8 mouse cellular contexts compared by ENCODE assay signal in genomic region chr6:143165404-143166257, GRCm38 (mm10). TPM values are rescaled to one million over a fixed set of nuclear protein-coding genes. Genes with fewer than 3 reads are reported as not detected.
DNase-seq lines count a peak whose midpoint lies in the region; ATAC-seq and TF ChIP-seq lines count a peak whose summit lies in the region.

No protein-coding gene starts in this region.

- H3K4me1 ChIP-seq in embryonic facial prominence, embryonic 12.5 days, result peaks cover 18% of the 10 kb centered on the region
- peaks cover 21% of the 10 kb centered on the region for H3K4me1 ChIP-seq in hindbrain, embryonic 16.5 days (ENCODE audit: control insufficient read depth, insufficient read depth, low read depth, low read length)
- peaks cover 24% of the 10 kb centered on the region for H3K4me1 ChIP-seq in midbrain, embryonic 16.5 days (ENCODE audit: control insufficient read depth, insufficient read depth, low read length)

- no peak for DNase-seq in left cerebral cortex, adult 2 months (ENCODE audit: extremely low spot score in 1 of 2, low spot score in 2 of 2)
- no peak for DNase-seq in left cerebral cortex, postnatal 25 days (ENCODE audit: low spot score in 2 of 2)
- no peak for DNase-seq in left cerebral cortex, postnatal 4 days
- DNase-seq in adipocyte (ENCODE audit: low spot score), result no peak
- DNase-seq in natural killer cell, adult 2 months (ENCODE audit: low spot score in 2 of 2), result no peak

- no peak overlapping the region; the same call in 1 of the 2 replicates for H3K9ac ChIP-seq in embryonic facial prominence, embryonic 12.5 days
- peak overlapping the region; percentile 94 for H3K9ac ChIP-seq in hindbrain, embryonic 16.5 days (ENCODE audit: low read depth, low read length)
- peak overlapping the region; percentile 93 for H3K9ac ChIP-seq in midbrain, embryonic 16.5 days (ENCODE audit: low read depth, low read length)

- H3K9me3 ChIP-seq in embryonic facial prominence, embryonic 12.5 days, result no peaks in the 10 kb centered on the region
- H3K9me3 ChIP-seq in hindbrain, embryonic 16.5 days (ENCODE audit: control insufficient read depth, low read length), result no peaks in the 10 kb centered on the region
- no peaks in the 10 kb centered on the region for H3K9me3 ChIP-seq in midbrain, embryonic 16.5 days (replicated peaks; ENCODE audit: control insufficient read depth, low read length, poor library complexity, severe bottlenecking)

- TF ChIP-seq CTCF in left cerebral cortex, adult 2 months (IDR thresholded peaks at IDR 0.05), result no peak

- peak overlapping the region; percentile 79 for H3K4me2 ChIP-seq in embryonic facial prominence, embryonic 12.5 days (replicated peaks)
- peak overlapping the region; percentile 84 for H3K4me2 ChIP-seq in hindbrain, embryonic 16.5 days (ENCODE audit: low read length)
- H3K4me2 ChIP-seq in midbrain, embryonic 16.5 days (ENCODE audit: low read length), result peak overlapping the region; percentile 58

- H3K4me3 ChIP-seq in left cerebral cortex, adult 2 months, result peak overlapping the region; percentile 83
- peak overlapping the region; percentile 86; the same call in 1 of the 2 replicates for H3K4me3 ChIP-seq in embryonic facial prominence, embryonic 12.5 days
- peak overlapping the region; percentile 96; the same call in 1 of the 2 replicates for H3K4me3 ChIP-seq in hindbrain, embryonic 16.5 days (ENCODE audit: low read length)
- peak overlapping the region; percentile 95; the same call in 1 of the 2 replicates for H3K4me3 ChIP-seq in midbrain, embryonic 16.5 days (ENCODE audit: low read depth, low read length)

- ATAC-seq in embryonic facial prominence, embryonic 12.5 days (ENCODE audit: insufficient number of reproducible peaks, insufficient read depth, low FRiP score, low TSS enrichment), result no peak
- ATAC-seq in hindbrain, embryonic 16.5 days, result no peak
- ATAC-seq in midbrain, embryonic 16.5 days, result no peak

- intact Hi-C loops in left cerebral cortex, adult 2 months (cut with DNase I), result loop anchor here (2.0 to 10.0 kb wide), 2 partner anchors 67 to 661 kb away; partner anchors contain the start of gene Ldhb
- intact Hi-C loops in left cerebral cortex, postnatal 25 days (cut with DNase I), result no loop called here
- intact Hi-C loops in left cerebral cortex, postnatal 4 days (cut with DNase I), result loop anchor here (10.0 kb wide), 1 partner anchor 61 kb away; the partner anchor contains the start of gene C2cd5

- WGBS in embryonic facial prominence, embryonic 12.5 days, result 59% methylated on average over 15 of the region's 15 CpGs
- 56% methylated on average over 15 of the region's 15 CpGs for WGBS in hindbrain, embryonic 16.5 days
- WGBS in midbrain, embryonic 16.5 days, result 55% methylated on average over 15 of the region's 15 CpGs

- peak overlapping the region; percentile 95; the same call in 1 of the 2 replicates for H3K27ac ChIP-seq in left cerebral cortex, adult 2 months
- 0 out of 2 replicates have a peak overlapping the region, but pooled peaks have one; percentile 88 for H3K27ac ChIP-seq in embryonic facial prominence, embryonic 12.5 days
- no peak overlapping the region for H3K27ac ChIP-seq in hindbrain, embryonic 16.5 days (ENCODE audit: low read depth, low read length)
- H3K27ac ChIP-seq in midbrain, embryonic 16.5 days (ENCODE audit: low read length), result no peak overlapping the region

- H3K27me3 ChIP-seq in embryonic facial prominence, embryonic 12.5 days, result no peaks in the 10 kb centered on the region
- H3K27me3 ChIP-seq in hindbrain, embryonic 16.5 days (replicated peaks; ENCODE audit: control insufficient read depth, insufficient read depth, low read length), result no peaks in the 10 kb centered on the region
- H3K27me3 ChIP-seq in midbrain, embryonic 16.5 days (ENCODE audit: control insufficient read depth, insufficient read depth, low read depth, low read length), result no peaks in the 10 kb centered on the region; the same call in 1 of the 2 replicates

- no peaks in the 10 kb centered on the region for H3K36me3 ChIP-seq in embryonic facial prominence, embryonic 12.5 days
- no peaks in the 10 kb centered on the region for H3K36me3 ChIP-seq in hindbrain, embryonic 16.5 days (ENCODE audit: control insufficient read depth, insufficient read depth, low read length)
- H3K36me3 ChIP-seq in midbrain, embryonic 16.5 days (ENCODE audit: control insufficient read depth, insufficient read depth, low read length), result no peaks in the 10 kb centered on the region

RNA-seq across cellular contexts. Expression of gene Etnk1, which starts 1.4 kb away (rescaled TPM):
- 100 to 1,000 TPM; 199 to 201 TPM for total RNA-seq in left cerebral cortex, adult 2 months (2021)
- 100 to 1,000 TPM; 175 to 192 TPM for total RNA-seq in left cerebral cortex, postnatal 25 days (2021)
- 30.7 TPM in 2 replicates for polyA plus RNA-seq in embryonic facial prominence, embryonic 12.5 days (2016; fragmentation: Nextera tagmentation; extraction: Ambion mirVana)
- polyA plus RNA-seq in hindbrain, embryonic 16.5 days (2015; fragmentation: Nextera tagmentation; extraction: Ambion mirVana), result 40.5 and 46.6 TPM in 2 replicates
- 50.9 and 53.0 TPM in 2 replicates for polyA plus RNA-seq in midbrain, embryonic 16.5 days (2015; fragmentation: Nextera tagmentation; extraction: Ambion mirVana)
- 100 to 1,000 TPM; 127 to 129 TPM for total RNA-seq in left cerebral cortex, postnatal 4 days (2021)

Comparison
In these comparisons a context has a peak if more than half of its experiments do, and no peak if none do; other contexts are left out.
1. H3K27ac ChIP-seq: peak in left cerebral cortex, adult 2 months (single experiment) and embryonic facial prominence, embryonic 12.5 days (single experiment); none in hindbrain, embryonic 16.5 days (single experiment) and midbrain, embryonic 16.5 days (single experiment).
2. Peak in every context shown above with its lines, with median percentiles within 50 percentile points of each other: H3K4me3 ChIP-seq and H3K4me2 ChIP-seq.